Mouse (Mus musculus): ENCODE results near the gene Insrr. TPM values are rescaled to one million over a fixed set of nuclear protein-coding genes. Genes with fewer than 3 reads are reported as not detected.

The Insrr gene
- polyA plus RNA-seq, 1 experiment from 2014 or later, result 1.9 TPM

DNA sequence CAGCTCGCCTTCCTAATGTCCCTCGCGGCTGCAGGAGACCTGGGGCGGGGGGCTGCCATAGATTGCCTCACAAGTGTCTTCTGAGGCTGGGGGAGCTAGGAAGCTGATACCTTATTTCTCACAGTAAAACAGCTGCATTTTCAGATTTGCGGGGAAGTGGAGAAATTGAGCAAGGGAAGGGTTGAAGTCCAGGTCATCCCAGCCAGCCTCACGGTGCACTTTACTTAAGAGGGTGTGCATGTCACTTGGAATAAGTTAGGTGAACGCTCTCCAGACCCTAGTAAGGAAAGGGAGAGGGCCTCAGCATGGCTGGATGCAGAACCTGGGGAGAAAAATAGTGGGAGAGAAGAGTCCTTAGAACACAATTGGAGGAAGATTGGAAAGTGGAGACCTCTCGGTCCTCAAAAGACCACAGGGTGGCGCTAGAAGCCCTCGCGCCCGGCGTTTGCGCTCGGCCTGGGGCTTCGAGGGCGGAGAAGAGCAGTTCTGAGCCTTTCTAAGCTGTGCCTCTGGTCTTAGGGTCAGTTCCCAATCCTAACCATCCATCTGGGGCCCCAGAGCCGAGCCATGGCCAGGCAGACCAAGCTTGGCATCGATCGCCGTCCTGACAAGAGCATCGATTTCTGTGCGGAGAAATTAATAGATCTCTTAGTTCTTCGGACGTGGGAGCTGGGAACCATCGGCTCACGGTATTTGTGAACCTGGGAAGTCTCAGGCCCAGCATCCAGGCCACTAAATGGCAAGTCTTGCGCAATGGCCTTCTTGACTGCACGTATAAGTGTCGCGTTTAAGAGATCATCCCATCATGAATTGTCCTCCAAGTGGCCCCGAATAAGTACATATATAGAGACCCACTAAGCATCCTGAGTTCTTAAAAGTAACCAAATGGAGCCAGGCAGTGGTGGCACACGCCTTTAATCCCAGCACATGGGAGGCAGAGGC is 1.1 kb upstream of the Insrr start:
- ATAC-seq (replicated peaks; ENCODE audit: low FRiP score, low read depth), result peak; percentile 18; the same call in 1 of the 2 replicates
- no peaks in the 10 kb centered on the region for H3K9me3 ChIP-seq (replicated peaks; ENCODE audit: low read length)
- H3K36me3 ChIP-seq (ENCODE audit: insufficient read depth, low read length), result no peaks in the 10 kb centered on the region
- WGBS, result 17% methylated on average over 33 of the region's 33 CpGs
- H3K27ac ChIP-seq, result no peak overlapping the region
- H3K9ac ChIP-seq (ENCODE audit: low read depth, low read length), result no peak overlapping the region
- peak; percentile 85 for TF ChIP-seq CTCF (IDR thresholded peaks at IDR 0.05; ENCODE audit: low read depth)
- H3K4me3 ChIP-seq (replicated peaks; ENCODE audit: low read depth, low read length), result peak overlapping the region; percentile 21
- H3K4me2 ChIP-seq (ENCODE audit: low read length), result peak overlapping the region; percentile 49
- DNase-seq (ENCODE audit: low spot score), result peak; percentile 90
- peaks cover 61% of the 10 kb centered on the region for H3K27me3 ChIP-seq (ENCODE audit: insufficient read depth, low read length)
- H3K4me1 ChIP-seq (replicated peaks; ENCODE audit: insufficient read depth, low read length), result peaks cover 8% of the 10 kb centered on the region

DNA sequence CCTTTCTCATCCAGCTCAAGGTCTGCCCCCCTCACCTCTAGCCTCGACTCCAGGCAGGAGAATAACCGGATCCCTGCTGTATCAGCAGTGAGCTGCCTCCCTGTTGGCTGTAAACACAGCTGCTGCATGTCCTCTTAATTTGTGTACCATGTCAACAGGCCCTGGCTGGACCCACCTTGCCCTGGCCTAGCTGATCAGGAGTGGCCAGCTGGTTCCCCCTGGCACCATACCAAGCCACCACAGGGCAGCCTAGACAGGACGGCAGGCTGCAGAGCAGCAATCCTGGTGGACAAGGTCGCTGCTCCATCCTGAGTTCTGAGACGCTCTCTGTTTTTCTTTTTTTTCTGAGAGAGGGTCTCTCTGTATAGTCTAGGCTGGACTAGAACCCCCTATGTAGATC is 4.9 kb downstream of the Insrr start:
- no peak for DNase-seq (ENCODE audit: low spot score)

DNA sequence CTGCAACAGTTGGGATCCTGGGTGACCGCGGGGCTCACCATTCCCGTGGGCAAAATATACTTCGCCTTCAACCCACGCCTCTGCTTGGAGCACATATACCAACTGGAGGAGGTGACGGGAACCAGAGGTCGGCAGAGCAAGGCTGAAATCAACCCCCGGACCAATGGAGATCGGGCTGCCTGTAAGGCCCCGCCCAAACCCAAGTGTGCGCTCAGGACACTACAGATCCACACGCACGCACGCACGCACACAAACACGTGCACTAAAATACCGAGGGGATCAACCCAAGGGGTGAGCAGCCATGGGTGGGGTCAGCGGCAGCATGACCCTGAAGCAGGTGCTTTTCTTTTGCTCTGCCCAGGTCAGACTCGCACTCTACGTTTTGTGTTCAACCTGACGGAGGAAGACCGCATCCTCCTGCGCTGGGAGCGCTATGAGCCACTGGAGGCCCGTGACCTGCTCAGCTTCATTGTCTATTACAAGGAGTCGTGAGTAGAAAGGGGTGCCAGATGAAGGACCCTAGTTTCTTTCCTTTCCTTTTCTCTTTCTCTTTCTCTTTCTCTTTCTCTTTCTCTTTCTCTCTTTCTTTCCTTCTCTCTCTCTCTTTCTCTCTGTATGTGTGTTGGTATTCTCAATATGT is 7.4 kb downstream of the Insrr start:
- Histone ChIP-seq H3K27ac (no peak overlapping the region), H3K4me2 (ENCODE audit: low read length) (peak overlapping the region; percentile 47), H3K4me1 (replicated peaks; ENCODE audit: insufficient read depth, low read length) (peaks cover 4% of the 10 kb centered on the region; the same call in 1 of the 2 replicates), H3K9ac (ENCODE audit: low read depth, low read length) (no peak overlapping the region), H3K36me3 (ENCODE audit: insufficient read depth, low read length) (no peaks in the 10 kb centered on the region), H3K9me3 (replicated peaks; ENCODE audit: low read length) (no peaks in the 10 kb centered on the region), H3K4me3 (replicated peaks; ENCODE audit: low read depth, low read length) (peak overlapping the region; percentile 11; the same call in 1 of the 2 replicates), H3K27me3 (ENCODE audit: insufficient read depth, low read length) (peaks cover 11% of the 10 kb centered on the region)
- 0 out of 2 replicates have a peak, but pooled peaks have one; percentile 27 for ATAC-seq (replicated peaks; ENCODE audit: low FRiP score, low read depth)
- 3% methylated on average over 26 of the region's 26 CpGs for WGBS
- DNase-seq (ENCODE audit: low spot score), result no peak
- no peak for TF ChIP-seq CTCF (IDR thresholded peaks at IDR 0.05; ENCODE audit: low read depth)

More for the DNA sequence above, 4.9 kb downstream of the Insrr start:
- Histone ChIP-seq H3K27ac (no peak overlapping the region), H3K4me2 (ENCODE audit: low read length) (no peak overlapping the region), H3K4me1 (replicated peaks; ENCODE audit: insufficient read depth, low read length) (peaks cover 4% of the 10 kb centered on the region; the same call in 1 of the 2 replicates), H3K4me3 (replicated peaks; ENCODE audit: low read depth, low read length) (no peak overlapping the region), H3K9me3 (replicated peaks; ENCODE audit: low read length) (no peaks in the 10 kb centered on the region), H3K27me3 (ENCODE audit: insufficient read depth, low read length) (peaks cover 22% of the 10 kb centered on the region), H3K36me3 (ENCODE audit: insufficient read depth, low read length) (no peaks in the 10 kb centered on the region), H3K9ac (ENCODE audit: low read depth, low read length) (no peak overlapping the region)
- ATAC-seq (replicated peaks; ENCODE audit: low FRiP score, low read depth), result no peak; the same call in 1 of the 2 replicates
- 50% methylated on average over 5 of the region's 5 CpGs for WGBS
- no peak for TF ChIP-seq CTCF (IDR thresholded peaks at IDR 0.05; ENCODE audit: low read depth)

DNA sequence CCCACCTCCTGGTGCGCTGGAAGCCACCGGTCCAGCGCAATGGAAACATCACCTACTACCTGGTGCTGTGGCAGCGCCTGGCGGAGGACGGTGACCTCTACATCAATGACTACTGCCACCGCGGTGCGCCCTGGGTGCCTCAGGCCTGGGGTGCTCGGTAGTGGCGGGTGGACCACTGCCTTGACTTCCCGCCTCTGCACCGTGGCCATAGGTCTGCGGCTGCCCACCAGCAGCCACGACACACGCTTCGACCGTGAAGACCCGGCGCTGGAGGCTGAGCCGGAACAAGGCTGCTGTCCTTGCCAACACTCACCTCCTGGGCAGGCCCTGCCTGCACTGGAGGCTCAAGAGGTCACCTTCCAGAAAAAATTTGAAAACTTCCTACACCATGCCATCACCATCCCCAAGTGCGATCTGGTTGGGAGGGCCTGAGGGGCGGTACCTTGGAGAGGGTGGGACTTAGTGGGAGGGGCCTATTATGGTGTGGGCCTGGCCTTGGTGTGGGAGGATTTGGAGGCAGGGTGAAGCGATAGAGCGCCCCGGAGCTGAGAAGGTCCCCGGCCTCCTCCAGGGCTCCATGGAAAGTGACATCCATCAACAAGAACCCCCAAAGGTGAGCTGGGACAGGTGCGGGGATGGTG is 12.7 kb downstream of the Insrr start:
- no peak for TF ChIP-seq CTCF (IDR thresholded peaks at IDR 0.05; ENCODE audit: low read depth)
- peak; percentile 50 for DNase-seq (ENCODE audit: low spot score)
- H3K9me3 ChIP-seq (replicated peaks; ENCODE audit: low read length), result no peaks in the 10 kb centered on the region
- peak overlapping the region; percentile 46 for H3K4me2 ChIP-seq (ENCODE audit: low read length)
- H3K9ac ChIP-seq (ENCODE audit: low read depth, low read length), result 0 out of 2 replicates have a peak overlapping the region, but pooled peaks have one; percentile 8
- no peak overlapping the region for H3K27ac ChIP-seq
- 0 out of 2 replicates have a peak overlapping the region, but pooled peaks have one; percentile 10 for H3K4me3 ChIP-seq (replicated peaks; ENCODE audit: low read depth, low read length)
- peak; percentile 78 for ATAC-seq (replicated peaks; ENCODE audit: low FRiP score, low read depth)
- peaks cover 4% of the 10 kb centered on the region; the same call in 1 of the 2 replicates for H3K4me1 ChIP-seq (replicated peaks; ENCODE audit: insufficient read depth, low read length)
- 8% methylated on average over 28 of the region's 28 CpGs for WGBS
- H3K36me3 ChIP-seq (ENCODE audit: insufficient read depth, low read length), result no peaks in the 10 kb centered on the region
- peaks cover 35% of the 10 kb centered on the region for H3K27me3 ChIP-seq (ENCODE audit: insufficient read depth, low read length)

DNA sequence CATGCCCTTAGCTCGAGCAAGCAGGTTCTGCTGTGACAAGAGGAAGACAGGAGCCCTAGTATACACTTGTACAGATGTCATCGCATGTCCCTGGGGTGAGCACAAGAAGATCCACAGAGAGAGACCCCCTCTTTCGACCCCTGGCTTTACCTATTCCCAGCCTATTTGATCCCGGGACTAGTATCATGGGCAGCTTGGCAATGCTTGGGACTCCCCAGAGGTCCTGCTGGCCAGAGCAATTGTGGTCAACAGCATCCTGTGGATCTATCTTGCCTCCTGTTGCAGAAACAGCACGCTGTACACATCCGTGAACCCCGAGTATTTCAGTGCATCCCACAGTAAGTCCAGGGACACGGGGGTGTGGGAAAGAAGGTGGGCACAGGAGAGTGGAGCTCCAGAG is 14.5 kb downstream of the Insrr start:
- Histone ChIP-seq H3K4me2 (ENCODE audit: low read length) (no peak overlapping the region), H3K36me3 (ENCODE audit: insufficient read depth, low read length) (no peaks in the 10 kb centered on the region), H3K9me3 (replicated peaks; ENCODE audit: low read length) (no peaks in the 10 kb centered on the region), H3K4me3 (replicated peaks; ENCODE audit: low read depth, low read length) (no peak overlapping the region), H3K4me1 (replicated peaks; ENCODE audit: insufficient read depth, low read length) (peaks cover 4% of the 10 kb centered on the region; the same call in 1 of the 2 replicates), H3K9ac (ENCODE audit: low read depth, low read length) (no peak overlapping the region), H3K27me3 (ENCODE audit: insufficient read depth, low read length) (peaks cover 35% of the 10 kb centered on the region), H3K27ac (no peak overlapping the region)
- 87% methylated on average over 8 of the region's 8 CpGs for WGBS
- ATAC-seq (replicated peaks; ENCODE audit: low FRiP score, low read depth) (no peak), DNase-seq (ENCODE audit: low spot score) (no peak)
- TF ChIP-seq CTCF (IDR thresholded peaks at IDR 0.05; ENCODE audit: low read depth), result no peak

DNA sequence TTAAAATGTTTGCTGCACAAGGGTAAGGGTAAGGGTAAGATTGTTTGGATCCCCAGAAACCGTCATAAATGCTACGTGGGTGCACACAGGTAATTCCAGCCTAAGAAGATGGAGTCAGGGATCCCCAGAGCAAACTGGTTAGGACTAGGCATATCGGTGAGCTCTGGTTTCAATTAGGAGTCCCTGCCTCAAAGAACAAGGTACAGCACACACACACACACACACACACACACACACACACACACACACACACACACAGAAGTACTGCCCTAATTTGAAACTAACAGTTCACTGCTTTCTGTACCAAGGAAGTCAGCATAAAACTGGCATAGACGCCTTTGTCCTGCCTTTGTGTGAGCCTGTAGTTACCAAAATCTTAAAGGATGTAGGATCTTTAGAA is 15.7 kb downstream of the Insrr start:
- H3K9ac ChIP-seq (ENCODE audit: low read depth, low read length), result no peak overlapping the region
- H3K4me3 ChIP-seq (replicated peaks; ENCODE audit: low read depth, low read length), result no peak overlapping the region
- ATAC-seq (replicated peaks; ENCODE audit: low FRiP score, low read depth) (no peak), DNase-seq (ENCODE audit: low spot score) (no peak)
- 69% methylated on average over 4 of the region's 4 CpGs for WGBS
- no peaks in the 10 kb centered on the region for H3K36me3 ChIP-seq (ENCODE audit: insufficient read depth, low read length)
- peaks cover 35% of the 10 kb centered on the region for H3K27me3 ChIP-seq (ENCODE audit: insufficient read depth, low read length)
- no peak overlapping the region for H3K4me2 ChIP-seq (ENCODE audit: low read length)
- peaks cover 4% of the 10 kb centered on the region; the same call in 1 of the 2 replicates for H3K4me1 ChIP-seq (replicated peaks; ENCODE audit: insufficient read depth, low read length)
- no peak overlapping the region for H3K27ac ChIP-seq
- no peak for TF ChIP-seq CTCF (IDR thresholded peaks at IDR 0.05; ENCODE audit: low read depth)
- no peaks in the 10 kb centered on the region for H3K9me3 ChIP-seq (replicated peaks; ENCODE audit: low read length)
